Mouse (Mus musculus) liver (tissue): Measurements from ENCODE around the gene Esf1.
"Not testable (repeated sequence)": the region's sequence is repeated elsewhere in the genome, so short reads cannot be mapped to it uniquely, and the experiment has no call there.

Experiments
- DNase-seq: peaks from one replicate; pipeline ENCODE4 v3.0.0-alpha.2; 2020; ENCODE audit warnings: mixed read lengths

Gene Esf1

DNA sequence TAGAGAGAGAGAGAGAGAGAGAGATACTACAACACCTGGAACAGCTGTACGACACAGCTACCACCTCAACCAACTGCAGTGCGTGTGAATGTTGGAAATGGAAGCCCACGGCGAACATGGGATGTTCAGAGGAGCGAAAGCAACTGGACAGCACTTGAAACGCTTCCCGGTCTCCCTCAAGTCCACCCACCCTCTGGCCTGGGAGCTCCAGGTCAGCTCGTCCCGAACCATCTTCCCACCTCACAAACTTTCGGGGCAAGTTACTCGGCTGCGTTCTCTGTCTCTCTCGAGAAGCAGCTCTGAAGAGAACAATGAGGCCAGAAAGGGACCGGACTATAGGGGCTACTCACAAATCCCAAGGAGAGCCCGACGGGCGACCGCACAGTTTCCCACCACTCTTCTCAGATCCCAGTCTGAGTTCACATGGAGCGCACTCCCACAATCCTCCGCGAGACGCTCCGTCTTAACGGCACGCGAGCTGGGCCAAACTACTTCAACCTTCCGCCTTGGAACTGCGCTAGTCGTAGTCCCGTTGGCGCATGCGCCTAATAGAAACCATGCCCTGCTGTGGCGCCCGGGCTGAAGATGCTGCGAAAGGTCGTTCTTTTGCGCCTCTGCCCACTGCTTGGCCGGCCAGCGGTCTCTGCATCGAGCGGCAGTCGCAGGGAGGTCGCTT is at the start of gene Esf1, which contains the start of gene Ndufaf5:
Gene Esf1 (minus strand): TSS at position 438 of the 676 bp plus-strand sequence.
Gene Ndufaf5 (plus strand): TSS at position 523 of the 676 bp plus-strand sequence.
- peak; percentile 94 for DNase-seq

DNA sequence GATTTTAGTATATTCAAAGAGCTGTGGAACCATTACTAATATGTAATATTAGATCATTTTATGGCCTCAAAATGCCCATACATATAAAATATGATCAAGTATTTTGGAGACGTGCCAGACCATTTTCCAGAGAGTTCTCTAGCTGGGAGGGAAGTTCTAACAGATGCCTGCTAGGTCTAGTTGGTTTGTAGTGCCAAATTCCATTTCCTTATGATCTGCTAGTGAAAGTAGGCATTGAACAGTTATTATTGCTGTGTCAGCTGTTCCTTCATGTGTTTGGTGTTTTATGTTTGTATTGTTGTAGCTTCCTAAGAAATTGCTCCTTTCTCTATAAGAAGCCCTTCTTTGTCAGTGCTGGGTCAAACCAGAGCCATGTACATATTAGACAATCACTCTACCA is 45.6 kb upstream of the Esf1 start:
- DNase-seq, result no peak

GRCm38 (mm10) chr2:140215415-140215814 is 45.1 kb upstream of the Esf1 start:
- DNase-seq, result no peak

DNA sequence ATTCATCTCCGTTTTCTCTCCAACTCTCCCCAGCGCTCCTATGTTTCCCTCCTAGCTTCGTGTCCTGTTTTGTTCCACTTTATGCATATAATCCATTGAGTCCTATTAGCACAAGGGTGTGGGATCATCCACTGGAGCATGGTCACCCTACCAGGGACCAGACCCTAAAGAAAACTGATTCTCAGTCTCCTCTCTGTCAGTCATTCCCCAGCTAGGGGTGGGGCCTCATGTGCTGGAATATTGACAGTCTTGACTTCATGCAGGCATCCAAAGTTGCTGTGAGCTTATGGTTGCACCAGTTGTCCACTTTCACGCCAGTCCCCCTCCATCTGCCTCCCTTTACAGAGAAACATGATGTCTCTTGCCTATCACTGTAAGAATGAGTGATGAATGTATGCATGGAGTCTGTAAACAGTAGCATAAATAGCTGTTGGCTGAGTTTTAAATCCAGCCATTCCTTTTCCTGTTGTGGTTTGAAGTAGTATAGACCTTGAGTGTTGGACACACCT is 44.2 kb upstream of the Esf1 start:
- DNase-seq, result no peak

DNA sequence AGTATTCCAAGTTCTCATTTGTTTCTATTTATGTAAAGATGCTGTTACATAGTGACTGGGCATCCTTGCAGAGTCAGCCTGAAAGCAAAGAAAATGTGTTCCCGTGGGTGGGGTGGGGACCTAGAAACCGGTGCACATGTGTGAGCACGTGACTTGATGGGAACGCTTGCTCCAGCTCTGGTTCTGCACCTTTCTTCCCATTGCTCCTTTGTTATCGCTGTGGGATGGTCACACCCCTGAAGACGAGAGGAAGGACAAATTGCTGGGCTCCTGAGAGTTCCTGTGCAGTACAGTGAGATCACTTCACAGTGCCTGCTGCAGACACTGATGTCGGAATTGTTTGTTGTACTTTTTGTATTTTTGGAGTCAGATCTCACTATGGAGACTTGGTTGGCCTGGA is 33.4 kb upstream of the Esf1 start:
- no peak for DNase-seq

DNA sequence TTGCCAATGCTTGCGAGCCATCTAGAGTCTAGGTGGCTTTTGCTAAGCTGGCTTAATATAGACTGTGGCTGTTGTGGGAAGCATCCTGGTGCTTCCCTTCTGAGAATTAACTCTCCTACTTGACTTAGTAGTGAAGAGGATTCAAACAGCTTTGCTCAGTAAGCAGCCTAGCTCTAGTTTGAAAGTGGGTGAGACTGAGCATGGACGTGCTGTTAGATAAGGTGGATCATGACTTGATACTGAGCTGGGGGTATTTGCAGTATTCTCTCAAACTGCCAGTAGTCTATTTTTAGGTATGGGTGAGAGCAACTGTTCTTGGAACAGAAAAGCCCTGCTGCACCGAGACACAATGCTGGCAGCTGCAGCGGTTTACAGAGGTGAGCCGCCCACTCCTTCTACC is 32.2 kb upstream of the Esf1 start:
- no peak for DNase-seq

GRCm38 (mm10) chr2:140200713-140201112 is 30.3 kb upstream of the Esf1 start:
- no peak for DNase-seq

DNA sequence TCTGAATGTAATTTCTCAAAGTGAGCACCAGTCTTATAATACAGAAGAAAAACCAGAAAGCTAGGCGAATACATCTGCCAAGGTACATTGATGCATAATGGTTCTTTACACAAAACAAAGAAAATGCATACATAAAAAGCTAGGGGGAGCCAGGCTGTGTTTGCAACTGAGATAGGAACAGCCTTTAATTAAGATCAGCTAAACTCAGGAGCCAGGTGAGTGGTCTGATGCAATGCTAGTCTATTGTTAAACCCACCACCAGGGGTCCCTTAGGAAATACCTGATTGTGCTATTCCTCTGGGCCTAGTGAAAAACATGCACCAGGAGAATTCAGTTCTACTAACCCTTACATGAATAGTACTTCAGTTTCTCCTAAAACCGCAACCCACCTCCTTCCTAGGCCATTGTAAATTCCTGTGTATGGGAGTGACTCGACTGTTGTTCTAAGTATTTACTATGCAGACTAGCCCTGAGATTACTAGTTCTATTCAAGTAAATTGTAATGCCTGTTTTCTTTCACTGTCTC is 15.4 kb upstream of the Esf1 start:
- not testable (repeated sequence) for DNase-seq

DNA sequence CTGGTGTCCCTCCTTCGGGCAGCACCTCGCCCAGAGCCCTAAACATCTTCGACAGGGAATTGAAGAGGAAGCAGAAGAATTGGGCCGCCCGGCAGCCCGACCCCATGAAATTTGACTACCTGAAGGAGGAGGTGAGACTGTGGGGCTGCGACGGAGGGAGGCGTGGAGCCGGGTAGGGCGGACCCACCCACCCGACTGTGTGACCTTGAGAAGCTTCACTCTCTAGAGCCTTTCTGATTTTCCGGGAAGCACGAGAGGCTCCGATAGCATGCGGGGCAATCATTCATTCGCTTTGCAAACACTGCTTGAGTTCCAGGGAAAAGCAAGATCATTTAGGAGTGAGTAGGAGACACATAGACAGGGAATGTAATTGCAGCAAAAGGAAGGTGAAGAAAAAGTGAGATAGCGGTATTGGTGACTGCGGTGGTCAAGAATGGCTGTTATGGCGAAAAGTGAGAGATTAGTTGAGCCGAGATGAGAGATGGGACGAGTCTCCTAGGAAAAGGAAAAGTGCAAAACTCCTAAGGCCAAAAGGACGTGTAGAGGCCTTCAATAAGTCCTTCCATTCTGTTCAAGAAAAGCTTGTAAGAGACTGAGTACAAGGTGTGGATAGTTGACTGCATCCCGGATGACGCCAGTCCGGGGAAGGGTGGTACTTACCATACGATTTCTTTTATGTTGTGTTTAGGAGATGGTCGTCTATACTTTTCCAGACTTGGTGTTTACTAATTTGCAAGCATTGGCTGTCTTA is 614 bp upstream of the Esf1 start:
- no peak for DNase-seq

DNA sequence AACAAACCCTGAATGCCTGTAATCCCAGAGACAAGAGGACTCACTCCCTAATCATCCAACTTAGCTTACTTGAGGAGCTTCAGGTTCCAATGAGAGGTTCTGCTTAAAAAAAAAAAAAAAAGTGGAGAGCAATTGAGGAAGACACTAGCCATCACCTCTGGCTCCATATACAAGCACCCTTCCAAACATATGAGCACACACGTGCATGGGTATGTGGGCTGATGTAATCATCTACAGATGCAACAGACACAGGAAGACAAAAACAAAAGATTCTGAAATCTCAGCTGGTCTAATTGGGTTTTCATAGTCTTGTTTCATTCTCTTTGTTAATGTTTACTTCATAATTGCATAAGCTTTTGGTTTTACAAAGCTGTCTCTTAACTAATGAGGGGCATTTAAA is 1.3 kb downstream of the Esf1 start:
- no peak for DNase-seq

- peak; percentile 14 for DNase-seq
These were observed 7.0 kb downstream of the Esf1 start for GRCm38 (mm10) chr2:140163351-140163854.

DNA sequence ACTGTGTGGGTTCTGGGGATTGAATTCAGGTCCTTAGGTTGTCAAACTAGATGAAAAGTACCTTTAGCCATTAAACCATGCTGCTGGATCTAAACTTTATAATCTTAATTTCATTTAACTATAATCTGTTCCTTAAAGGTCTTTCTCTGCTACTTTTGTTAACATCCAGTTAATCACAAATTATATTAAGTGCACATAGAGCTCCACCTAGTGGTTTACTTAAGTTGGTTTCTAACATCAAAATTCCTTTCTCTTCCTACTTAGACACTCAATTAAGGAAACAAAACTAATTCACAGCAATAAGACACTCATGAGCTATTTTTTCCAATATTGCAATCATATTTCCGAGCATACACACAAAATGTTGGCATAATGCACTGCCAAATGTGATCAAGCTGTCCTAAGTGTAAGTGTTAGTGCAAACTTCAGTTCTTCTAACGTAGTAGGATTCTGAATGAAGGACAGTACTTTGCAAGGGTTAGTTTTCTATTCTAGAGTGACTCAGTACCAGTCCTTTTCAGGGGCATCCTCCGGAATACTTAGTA is 11.1 kb downstream of the Esf1 start:
- DNase-seq, result no peak

DNA sequence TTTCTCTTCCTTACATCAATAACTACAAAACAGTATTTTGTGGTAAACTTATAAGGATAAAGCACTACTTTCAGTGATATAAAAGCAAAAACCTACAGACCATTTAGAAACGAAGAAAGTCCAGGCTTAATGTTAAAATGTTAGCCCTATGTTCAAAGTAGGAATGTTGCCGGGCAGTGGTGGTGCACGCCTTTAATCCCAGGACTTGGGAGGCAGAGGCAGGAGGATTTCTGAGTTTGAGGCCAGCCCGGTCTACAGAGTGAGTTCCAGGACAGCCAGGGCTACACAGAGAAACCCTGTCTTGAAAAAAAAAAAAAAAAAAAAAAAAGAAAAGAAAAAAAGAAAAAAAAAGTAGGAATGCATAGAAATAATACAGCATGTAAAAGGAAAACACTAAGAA is 18.6 kb downstream of the Esf1 start, which contains the start of gene Gm17374:
Gene Gm17374 (plus strand): TSS at position 301 of the 400 bp plus-strand sequence.
- DNase-seq, result not testable (repeated sequence)

GRCm38 (mm10) chr2:140125516-140125915 is 44.8 kb downstream of the Esf1 start:
- DNase-seq, result peak; percentile 13

DNA sequence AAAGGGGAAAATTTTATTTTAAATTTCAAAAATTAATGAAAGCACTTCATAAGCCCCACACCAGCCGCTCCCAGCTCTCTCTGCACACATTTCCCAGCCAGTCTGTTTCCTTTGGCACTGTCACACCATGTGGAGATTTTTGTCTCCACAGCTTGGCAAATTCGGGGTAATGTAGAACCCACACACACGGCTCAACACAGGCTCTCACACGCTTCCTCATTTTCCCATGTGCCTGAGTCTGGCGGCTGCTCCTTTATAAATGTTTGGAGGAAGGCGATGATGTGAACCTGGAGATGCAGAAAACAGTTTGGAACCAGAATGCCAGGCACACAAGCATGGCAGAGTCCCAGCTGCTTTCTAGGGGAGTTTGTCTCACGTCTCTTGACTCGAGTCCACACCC is 56.5 kb downstream of the Esf1 start:
- no peak for DNase-seq

DNA sequence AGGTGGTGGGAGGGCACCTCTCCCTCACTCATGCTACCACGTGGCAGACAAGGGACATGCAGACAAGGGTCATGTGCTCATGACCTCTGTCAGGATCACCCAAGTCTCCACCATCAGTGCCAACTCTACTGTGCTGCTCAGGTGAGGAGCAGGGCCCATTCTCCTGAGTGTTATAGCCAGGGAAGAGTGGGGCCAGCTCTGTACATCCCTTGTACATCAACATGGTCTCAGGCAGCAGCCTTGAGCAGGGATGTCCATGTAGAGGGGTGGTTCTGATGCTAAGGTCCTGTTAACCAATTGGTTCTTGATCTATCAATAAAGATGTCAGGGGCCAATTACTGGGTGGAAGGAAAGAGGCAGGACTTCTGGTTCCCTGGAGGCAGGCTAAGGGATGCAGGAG is 61.4 kb downstream of the Esf1 start:
- no peak for DNase-seq

DNA sequence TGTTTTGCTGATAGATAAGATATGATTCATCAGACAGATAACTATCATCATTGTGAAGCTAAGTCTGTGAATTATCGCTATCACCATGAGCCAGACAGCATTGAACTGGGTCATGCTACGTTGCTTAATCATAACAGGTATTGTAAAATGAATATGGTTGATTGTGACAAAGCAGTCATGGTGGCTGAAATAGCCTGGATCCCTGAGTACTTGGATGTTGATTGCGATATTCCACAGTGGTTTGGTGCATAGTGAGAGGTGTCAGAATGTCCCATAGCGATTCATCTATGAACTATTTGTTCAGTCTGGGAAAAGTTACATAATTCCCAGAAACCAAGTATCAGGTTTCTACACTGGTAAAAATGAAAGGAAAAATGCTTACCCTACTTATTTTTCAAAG is 62.7 kb downstream of the Esf1 start:
- no peak for DNase-seq

DNA sequence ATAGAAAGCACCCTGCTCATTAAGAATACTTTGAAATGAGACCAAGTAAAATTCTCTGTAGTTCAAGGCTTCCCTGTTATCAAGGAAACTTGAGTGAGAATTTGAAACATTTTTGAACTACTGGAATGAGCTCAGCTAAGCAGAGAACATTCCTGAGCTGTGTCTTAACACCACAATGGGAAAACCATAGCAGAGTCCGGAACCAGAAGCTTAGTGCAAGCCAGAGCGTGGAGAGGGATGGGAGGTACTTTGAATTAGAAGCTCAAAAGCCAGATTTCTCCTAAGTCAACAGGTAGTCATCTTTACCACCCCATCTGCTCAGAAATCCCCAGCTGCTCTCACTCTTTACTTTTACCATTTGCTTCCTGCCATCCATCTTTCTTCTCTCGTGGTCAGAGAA is 65.4 kb downstream of the Esf1 start:
- no peak for DNase-seq

GRCm38 (mm10) chr2:140100551-140101474 is 69.6 kb downstream of the Esf1 start:
- no peak for DNase-seq

DNA sequence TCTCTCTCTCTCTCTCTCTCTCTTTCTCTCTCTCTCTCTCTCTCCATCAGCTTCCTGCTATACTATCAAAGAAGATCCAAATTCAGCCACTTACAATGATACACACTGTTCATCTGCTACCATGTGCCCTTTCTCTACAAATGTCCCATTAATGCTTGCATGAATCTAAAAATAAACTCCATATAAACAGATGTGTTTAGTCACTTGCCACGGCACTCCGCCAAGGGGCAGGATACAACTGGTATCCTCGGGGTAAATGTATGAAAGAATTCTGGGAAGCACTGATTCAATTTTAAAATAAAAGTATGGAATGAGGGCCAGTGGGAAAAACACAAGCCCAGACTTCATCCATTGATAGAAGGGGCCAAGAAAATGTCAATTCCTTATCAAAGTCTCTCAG is 70.4 kb downstream of the Esf1 start:
- DNase-seq, result no peak

DNA sequence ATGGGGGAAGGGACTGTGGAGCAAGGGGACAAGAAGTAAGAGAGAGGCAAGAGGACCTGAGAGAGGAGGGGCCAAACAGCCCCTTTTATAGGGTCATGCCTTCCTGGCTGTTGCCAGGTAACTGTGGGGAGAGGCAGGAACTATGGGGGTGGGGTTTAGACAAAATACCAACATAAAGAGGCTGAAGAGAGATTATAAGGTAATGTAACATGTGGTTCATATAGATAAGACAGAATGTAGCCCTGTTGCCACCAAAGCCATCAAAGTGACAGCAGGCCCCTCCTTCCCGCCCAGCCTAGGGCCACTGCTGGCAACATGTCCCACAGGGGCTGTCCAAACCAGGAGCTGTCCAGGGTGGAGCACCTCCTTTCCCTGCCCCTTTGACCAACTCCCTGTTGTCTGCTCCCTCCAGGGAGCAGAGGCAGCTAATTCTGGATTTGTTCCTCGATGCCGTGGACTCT is 73.2 kb downstream of the Esf1 start:
- peak; percentile 90 for DNase-seq

DNA sequence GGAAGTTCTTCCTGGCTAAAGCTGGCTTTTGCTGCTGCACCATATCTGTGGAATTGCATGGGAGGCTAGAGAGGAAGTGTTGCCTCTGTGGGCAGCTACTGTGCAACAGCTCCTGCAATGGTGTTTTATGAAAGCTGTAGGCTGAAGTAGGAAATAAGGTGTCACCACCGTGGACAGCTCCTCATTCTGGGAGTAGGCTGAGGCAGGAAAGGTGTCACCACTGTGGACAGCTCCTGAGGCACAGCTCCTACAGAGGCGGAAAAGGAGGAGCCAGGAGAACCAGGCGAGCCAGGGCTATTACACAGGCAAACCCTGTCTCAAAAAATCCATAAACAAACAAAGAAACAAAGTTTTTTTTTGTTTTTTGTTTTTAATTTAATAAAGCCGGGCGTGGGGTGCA is 74.3 kb downstream of the Esf1 start:
- peak; percentile 18 for DNase-seq
